Mouse (Mus musculus) embryonic facial prominence, embryonic 11.5 days (tissue): ENCODE data around the gene Gm4187. TPM values are rescaled to one million over a fixed set of nuclear protein-coding genes. Genes with fewer than 3 reads are reported as not detected.
"Not testable (repeated sequence)": the region's sequence is repeated elsewhere in the genome, so short reads cannot be mapped to it uniquely, and the experiment has no call there.

Experiments used
- ATAC-seq: fragments of 200-750 bp; cut with Nextera tagmentation; replicated peaks from 2 replicates; pipeline ENCODE4 v1.8.0; 2017; ENCODE audit warnings: low read depth; ENCODE audit not compliant: insufficient number of reproducible peaks, low FRiP score, low TSS enrichment
- DNase-seq: peaks from one replicate; pipeline ENCODE4 v3.0.0-alpha.2; 2015; ENCODE audit warnings: low spot score
- H3K27ac ChIP-seq: fragments of 300-500 bp; sonication (generic); replicated peaks from 2 replicates; pipeline ENCODE4 v1.5.1; 2014; ENCODE audit warnings: mild to moderate bottlenecking, low read depth, low read length, control low read depth
- H3K27me3 ChIP-seq: fragments of 300-500 bp; sonication (generic); 2 replicates; pipeline ENCODE4 v1.6.1; 2014; ENCODE audit warnings: mild to moderate bottlenecking, low read length, moderate library complexity, mixed read lengths; ENCODE audit not compliant: control insufficient read depth, insufficient read depth
- H3K36me3 ChIP-seq: fragments of 300-500 bp; sonication (generic); replicated peaks from 2 replicates; pipeline ENCODE4 v1.6.1; 2014; ENCODE audit warnings: low read depth, mild to moderate bottlenecking, low read length, moderate library complexity, mixed read lengths; ENCODE audit not compliant: control insufficient read depth, insufficient read depth
- H3K4me1 ChIP-seq: fragments of 300-500 bp; sonication (generic); 2 replicates; pipeline ENCODE4 v1.6.1; 2014; ENCODE audit warnings: low read length, mixed read lengths; ENCODE audit not compliant: control insufficient read depth, insufficient read depth
- H3K4me2 ChIP-seq: fragments of 300-500 bp; sonication (generic); 2 replicates; pipeline ENCODE4 v1.6.1; 2014; ENCODE audit warnings: low read depth, mild to moderate bottlenecking, control low read depth, low read length, moderate library complexity
- H3K4me3 ChIP-seq: fragments of 300-500 bp; sonication (generic); 2 replicates; pipeline ENCODE4 v1.5.1; 2014; ENCODE audit warnings: low read depth, low read length, control low read depth
- H3K9ac ChIP-seq: fragments of 300-500 bp; sonication (generic); replicated peaks from 2 replicates; pipeline ENCODE4 v1.6.1; 2014; ENCODE audit warnings: mild to moderate bottlenecking, control low read depth, low read length
- H3K9me3 ChIP-seq: fragments of 300-500 bp; sonication (generic); replicated peaks from 2 replicates; pipeline ENCODE4 v1.6.1; 2016; ENCODE audit warnings: mild to moderate bottlenecking, low read length, inconsistent platforms, mixed read lengths; ENCODE audit not compliant: control insufficient read depth
- WGBS: fragments of 180-500 bp; shearing (Covaris S2); extraction: QIAGEN DNeasy Blood & Tissue Kit; methylation state at CpG from one replicate; pipeline ENCODE4 v1.1.7; 2014; 5-methylcytosine and 5-hydroxymethylcytosine counted together
- polyA plus RNA-seq: library from polyadenylated mRNA; unstranded; fragments of >200 nt; fragmentation: Nextera tagmentation; extraction: Ambion mirVana; gene quantifications from 2 replicates; pipeline ENCODE4 v1.2.1, GENCODE M21; 2014

Gene Gm4187
- polyA plus RNA-seq: not detected in 2 replicates

- DNase-seq, H3K4me3 ChIP-seq: not testable (repeated sequence)
Observed at GRCm38 (mm10) chr7:22329617-22330016, at the start of gene Gm4187. Gm4187 (minus strand) TSS chr7:22329717.

GRCm38 (mm10) chr7:22370939-22371338, 41.4 kb upstream of the Gm4187 start, which contains the start of gene Gm8660:
Gm8660 (minus strand) TSS chr7:22371039.
- H3K4me1 ChIP-seq, H3K9me3 ChIP-seq, DNase-seq, H3K4me2 ChIP-seq, H3K4me3 ChIP-seq, H3K9ac ChIP-seq, H3K36me3 ChIP-seq, H3K27ac ChIP-seq, H3K27me3 ChIP-seq, ATAC-seq: not testable (repeated sequence)
- no CpG with 5 or more reads among the region's 1 CpGs for WGBS

More at GRCm38 (mm10) chr7:22329617-22330016, at the start of gene Gm4187:
- not testable (repeated sequence) for H3K27ac ChIP-seq, H3K4me1 ChIP-seq, H3K9ac ChIP-seq, H3K36me3 ChIP-seq, H3K9me3 ChIP-seq, H3K27me3 ChIP-seq, ATAC-seq, H3K4me2 ChIP-seq
- WGBS: no CpG with 5 or more reads among the region's 2 CpGs

Other genes starting within 250 kb of the Gm4187 start
- not detected in 2 replicates for gene Gm16451, start 211.5 kb downstream of the Gm4187 start, polyA plus RNA-seq
- not detected in 2 replicates for gene Gm10666, start 195.0 kb downstream of the Gm4187 start, polyA plus RNA-seq
- gene Vmn1r142, start 165.7 kb downstream of the Gm4187 start, polyA plus RNA-seq: not detected in 2 replicates
- not detected in 2 replicates for gene Vmn1r143, start 140.3 kb downstream of the Gm4187 start, polyA plus RNA-seq
- gene Gm8653, start 128.5 kb downstream of the Gm4187 start, polyA plus RNA-seq: not detected in 2 replicates
- not detected in 2 replicates for gene Gm8453, start 100.2 kb downstream of the Gm4187 start, polyA plus RNA-seq
- not detected in 2 replicates for gene Gm8660, start 41.3 kb upstream of the Gm4187 start, polyA plus RNA-seq
- gene Vmn1r148, start 83.9 kb upstream of the Gm4187 start, polyA plus RNA-seq: not detected in 2 replicates
- gene Vmn1r149, start 108.5 kb upstream of the Gm4187 start, polyA plus RNA-seq: not detected in 2 replicates
- gene Gm10665, start 134.4 kb upstream of the Gm4187 start, polyA plus RNA-seq: not detected in 2 replicates
- not detected in 2 replicates for gene Vmn1r151, start 170.0 kb upstream of the Gm4187 start, polyA plus RNA-seq
- gene Vmn1r152, start 193.2 kb upstream of the Gm4187 start, polyA plus RNA-seq: not detected in 2 replicates
- not detected in 2 replicates for gene Gm8677, start 205.2 kb upstream of the Gm4187 start, polyA plus RNA-seq
- gene Gm4201, start 235.6 kb upstream of the Gm4187 start, polyA plus RNA-seq: not detected in 2 replicates